8 mouse cellular contexts compared by ENCODE assay signal in genomic region chr12:108766316-108766715, GRCm38 (mm10). TPM values are rescaled to one million over a fixed set of nuclear protein-coding genes. Genes with fewer than 3 reads are reported as not detected.
DNase-seq lines count a peak whose midpoint lies in the region; ATAC-seq lines count a peak whose summit lies in the region.

No protein-coding gene starts in this region.

- peaks cover 19% of the 10 kb centered on the region for H3K4me1 ChIP-seq in heart, embryonic 11.5 days (ENCODE audit: control insufficient read depth, insufficient read depth, low read length)
- peaks cover 14% of the 10 kb centered on the region for H3K4me1 ChIP-seq in brown adipose tissue, adult 24 weeks (ENCODE audit: control insufficient read depth, insufficient read depth, insufficient read length, low read length)
- peaks cover 61% of the 10 kb centered on the region for H3K4me1 ChIP-seq in liver, embryonic 15.5 days (replicated peaks)
- peaks cover 24% of the 10 kb centered on the region for H3K4me1 ChIP-seq in stomach, embryonic 15.5 days

- H3K27ac ChIP-seq in heart, embryonic 11.5 days (ENCODE audit: low read depth, low read length) = peak overlapping the region; percentile 18
- H3K27ac ChIP-seq in brown adipose tissue, adult 24 weeks (replicated peaks; ENCODE audit: low read depth, low read length) = peak overlapping the region; percentile 67
- H3K27ac ChIP-seq in liver, embryonic 15.5 days (replicated peaks) = peak overlapping the region; percentile 82
- peak overlapping the region; percentile 84 for H3K27ac ChIP-seq in stomach, embryonic 15.5 days

- peak overlapping the region; percentile 37 for H3K4me3 ChIP-seq in heart, embryonic 11.5 days (ENCODE audit: low read depth, low read length)
- peak overlapping the region; percentile 67 for H3K4me3 ChIP-seq in brown adipose tissue, adult 24 weeks (ENCODE audit: insufficient read depth, low read depth, low read length)
- peak overlapping the region; percentile 55 for H3K4me3 ChIP-seq in liver, embryonic 15.5 days (replicated peaks)
- H3K4me3 ChIP-seq in stomach, embryonic 15.5 days (replicated peaks) = peak overlapping the region; percentile 26

- no peaks in the 10 kb centered on the region for H3K9me3 ChIP-seq in heart, embryonic 11.5 days (replicated peaks; ENCODE audit: control insufficient read depth, low read length)
- no peaks in the 10 kb centered on the region for H3K9me3 ChIP-seq in liver, embryonic 15.5 days (replicated peaks)
- H3K9me3 ChIP-seq in stomach, embryonic 15.5 days = no peaks in the 10 kb centered on the region

- WGBS in heart, embryonic 11.5 days (ENCODE audit: insufficient replicate concordance) = 67% methylated on average over 10 of the region's 10 CpGs
- WGBS in liver, embryonic 15.5 days (ENCODE audit: insufficient replicate concordance) = 24% methylated on average over 10 of the region's 10 CpGs
- WGBS in stomach, embryonic 15.5 days = 46% methylated on average over 10 of the region's 10 CpGs

- H3K36me3 ChIP-seq in heart, embryonic 11.5 days (ENCODE audit: control insufficient read depth, insufficient read depth, low read length) = no peaks in the 10 kb centered on the region
- no peaks in the 10 kb centered on the region for H3K36me3 ChIP-seq in liver, embryonic 15.5 days (replicated peaks)
- no peaks in the 10 kb centered on the region for H3K36me3 ChIP-seq in stomach, embryonic 15.5 days

- intact Hi-C loops in heart, postnatal 25 days (cut with DNase I) = loop anchor here (1.0 kb wide), 1 partner anchor 25 kb away; no protein-coding TSS in a partner anchor
- intact Hi-C loops in heart, postnatal 36 days (cut with DNase I) = loop anchor here (1.0 kb wide), 1 partner anchor 24 kb away; no protein-coding TSS in a partner anchor

- no peaks in the 10 kb centered on the region for H3K27me3 ChIP-seq in heart, embryonic 11.5 days (ENCODE audit: control insufficient read depth, insufficient read depth, low read length)
- H3K27me3 ChIP-seq in liver, embryonic 15.5 days = peaks cover 11% of the 10 kb centered on the region; the same call in 1 of the 2 replicates
- H3K27me3 ChIP-seq in stomach, embryonic 15.5 days (replicated peaks) = no peaks in the 10 kb centered on the region

- H3K4me2 ChIP-seq in heart, embryonic 11.5 days = peak overlapping the region; percentile 69
- peak overlapping the region; percentile 80 for H3K4me2 ChIP-seq in liver, embryonic 15.5 days
- H3K4me2 ChIP-seq in stomach, embryonic 15.5 days = peak overlapping the region; percentile 61

- ATAC-seq in heart, embryonic 11.5 days (replicated peaks; ENCODE audit: insufficient number of reproducible peaks, low FRiP score, low TSS enrichment) = no peak
- ATAC-seq in liver, embryonic 15.5 days (ENCODE audit: insufficient read depth) = no peak
- ATAC-seq in stomach, embryonic 15.5 days (ENCODE audit: insufficient read depth, low FRiP score, low read depth) = no peak

- DNase-seq in heart, postnatal 25 days (ENCODE audit: low spot score) = no peak
- DNase-seq in heart, postnatal 36 days = peak; percentile 32 to 39
- DNase-seq in layer of hippocampus, adult 9-11 months = no peak
- DNase-seq in urinary bladder, postnatal 36 days (ENCODE audit: low spot score in 2 of 2) = no peak

- peak overlapping the region; percentile 58 for H3K9ac ChIP-seq in heart, embryonic 11.5 days (ENCODE audit: low read depth, low read length)
- H3K9ac ChIP-seq in liver, embryonic 15.5 days = peak overlapping the region; percentile 47
- H3K9ac ChIP-seq in stomach, embryonic 15.5 days = no peak overlapping the region

RNA-seq across cellular contexts. Expression of gene Yy1, which starts 26.5 kb away (rescaled TPM):
- polyA plus RNA-seq in heart, embryonic 11.5 days (2014; fragmentation: Nextera tagmentation; extraction: Ambion mirVana) = 13.0 and 14.2 TPM in 2 replicates
- 10 to 100 TPM; 28.3 to 38.9 TPM for total RNA-seq in heart, postnatal 25 days (2021)
- polyA plus RNA-seq in brown adipose tissue, adult 24 weeks (2012; ENCODE audit: insufficient read depth, insufficient read length, missing spikeins) = 27.6 and 29.0 TPM in 2 replicates
- 10 to 100 TPM; 38.3 to 42.7 TPM for total RNA-seq in heart, postnatal 36 days (2021)
- polyA plus RNA-seq in liver, embryonic 15.5 days (2015; fragmentation: Nextera tagmentation; extraction: Ambion mirVana) = 7.6 and 8.8 TPM in 2 replicates
- 17.0 and 17.9 TPM in 2 replicates for polyA plus RNA-seq in stomach, embryonic 15.5 days (2015; fragmentation: Nextera tagmentation; extraction: Ambion mirVana)

Comparison
In these comparisons a context has a peak if more than half of its experiments do, and no peak if none do; other contexts are left out.
1. DNase-seq: peak in heart, postnatal 36 days (2 of 2); none in heart, postnatal 25 days (single experiment), layer of hippocampus, adult 9-11 months (single experiment) and urinary bladder, postnatal 36 days (0 of 2).
2. H3K27ac ChIP-seq: peak in every context shown above with its lines; median percentile 84 in stomach, embryonic 15.5 days; 82 in liver, embryonic 15.5 days; 67 in brown adipose tissue, adult 24 weeks; 18 in heart, embryonic 11.5 days.
3. Peak in every context shown above with its lines, with median percentiles within 50 percentile points of each other: H3K4me2 ChIP-seq and H3K4me3 ChIP-seq.